Mouse (Mus musculus) midbrain, embryonic 14.5 days (tissue): ENCODE results near the gene Eif3i. TPM values are rescaled to one million over a fixed set of nuclear protein-coding genes. Genes with fewer than 3 reads are reported as not detected.

Source experiments
- ATAC-seq: fragments of 200-750 bp; cut with Nextera tagmentation; 2 replicates; pipeline ENCODE4 v1.8.0; 2017; ENCODE audit warnings: moderate number of reproducible peaks, moderate library complexity; ENCODE audit not compliant: low FRiP score, low TSS enrichment
- DNase-seq: peaks from one replicate; pipeline ENCODE4 v3.0.0-alpha.2; 2015
- H3K27ac ChIP-seq: fragments of 300-500 bp; sonication (generic); replicated peaks from 2 replicates; pipeline ENCODE4 v1.5.1; 2014; ENCODE audit warnings: mild to moderate bottlenecking, low read depth, low read length, moderate library complexity
- H3K27me3 ChIP-seq: fragments of 300-500 bp; sonication (generic); 2 replicates; pipeline ENCODE4 v1.6.1; 2014; ENCODE audit warnings: low read length, control low read depth, mixed read lengths; ENCODE audit not compliant: control insufficient read depth, insufficient read depth
- H3K36me3 ChIP-seq: fragments of 300-500 bp; sonication (generic); 2 replicates; pipeline ENCODE4 v1.6.1; 2014; ENCODE audit warnings: low read length, control low read depth; ENCODE audit not compliant: control insufficient read depth, insufficient read depth
- H3K4me1 ChIP-seq: fragments of 300-500 bp; sonication (generic); 2 replicates; pipeline ENCODE4 v1.6.1; 2014; ENCODE audit warnings: mild to moderate bottlenecking, antibody characterized with exemption, low read length, control low read depth; ENCODE audit not compliant: control insufficient read depth, insufficient read depth
- H3K4me2 ChIP-seq: fragments of 300-500 bp; sonication (generic); 2 replicates; pipeline ENCODE4 v1.6.1; 2014; ENCODE audit warnings: mild to moderate bottlenecking, low read length, moderate library complexity
- H3K4me3 ChIP-seq: fragments of 300-500 bp; sonication (generic); replicated peaks from 2 replicates; pipeline ENCODE4 v1.5.1; 2014; ENCODE audit warnings: low read depth, low read length
- H3K9ac ChIP-seq: fragments of 300-500 bp; sonication (generic); replicated peaks from 2 replicates; pipeline ENCODE4 v1.6.1; 2014; ENCODE audit warnings: mild to moderate bottlenecking, low read length, moderate library complexity
- H3K9me3 ChIP-seq: fragments of 300-500 bp; sonication (generic); 2 replicates; pipeline ENCODE4 v1.6.1; 2016; ENCODE audit warnings: low read length, control low read depth, mixed read lengths; ENCODE audit not compliant: control insufficient read depth
- WGBS: fragments of 180-500 bp; shearing (Covaris S2); extraction: QIAGEN DNeasy Blood & Tissue Kit; methylation state at CpG from one replicate; pipeline ENCODE4 v1.1.7; 2014; 5-methylcytosine and 5-hydroxymethylcytosine counted together
- polyA plus RNA-seq: library from polyadenylated mRNA; unstranded; fragments of >200 nt; fragmentation: Nextera tagmentation; extraction: Ambion mirVana; gene quantifications from 2 replicates; pipeline ENCODE4 v1.2.1, GENCODE M21; 2014

Eif3i gene
- polyA plus RNA-seq, 1 experiment from 2014 or later = 232 TPM

DNA sequence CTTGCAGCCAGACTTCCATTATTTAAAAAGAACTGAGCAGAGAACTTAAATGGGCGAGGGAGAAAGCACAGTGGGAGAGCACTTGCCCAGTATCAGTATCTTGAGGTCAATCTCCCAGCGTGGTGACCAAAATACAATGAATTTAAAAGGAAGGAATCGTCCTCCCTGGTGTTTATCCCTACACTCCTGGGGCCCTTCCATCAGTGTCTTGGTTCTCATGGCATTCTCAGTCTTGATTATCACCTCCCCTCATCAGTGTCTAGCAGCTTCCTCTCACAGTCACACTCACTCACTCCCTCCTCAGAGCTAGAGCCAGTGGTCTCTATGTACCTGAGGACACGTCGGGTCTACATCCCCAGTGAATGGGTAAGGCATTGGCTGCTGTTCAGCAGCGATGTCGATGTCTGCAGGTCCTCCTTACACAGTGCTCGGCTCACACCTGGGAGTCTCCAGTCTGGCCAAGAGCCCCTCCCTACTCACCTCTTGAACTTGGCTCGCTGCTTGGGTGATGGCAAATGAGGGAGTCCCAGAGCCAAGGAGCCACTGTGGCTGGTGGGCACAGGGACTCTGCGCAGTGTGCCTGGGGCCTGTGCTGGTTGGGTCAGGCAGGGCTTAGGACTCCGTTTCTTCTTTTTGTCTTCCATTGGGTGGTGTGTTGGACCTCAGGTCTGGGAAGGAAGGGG lies 21.8 kb upstream of the Eif3i start:
- ATAC-seq (no peak), DNase-seq (no peak)
- peak overlapping the region; percentile 94 for H3K27ac ChIP-seq
- H3K36me3 ChIP-seq = peaks cover 17% of the 10 kb centered on the region
- peaks cover 39% of the 10 kb centered on the region for H3K4me1 ChIP-seq
- H3K9ac ChIP-seq = peak overlapping the region; percentile 73
- H3K27me3 ChIP-seq = no peaks in the 10 kb centered on the region
- H3K4me3 ChIP-seq = peak overlapping the region; percentile 65
- WGBS = 76% methylated on average over 11 of the region's 11 CpGs
- no peaks in the 10 kb centered on the region for H3K9me3 ChIP-seq
- peak overlapping the region; percentile 70 for H3K4me2 ChIP-seq

GRCm38 (mm10) chr4:129621283-129621841 lies 20.9 kb upstream of the Eif3i start:
- ATAC-seq = no peak
- no peaks in the 10 kb centered on the region for H3K9me3 ChIP-seq
- H3K36me3 ChIP-seq = peaks cover 15% of the 10 kb centered on the region
- no peak for DNase-seq
- no peaks in the 10 kb centered on the region for H3K27me3 ChIP-seq
- H3K9ac ChIP-seq = peak overlapping the region; percentile 9; the same call in 1 of the 2 replicates
- H3K27ac ChIP-seq = no peak overlapping the region
- H3K4me2 ChIP-seq = 0 out of 2 replicates have a peak overlapping the region, but pooled peaks have one; percentile 2
- WGBS = 86% methylated on average over 8 of the region's 8 CpGs
- H3K4me1 ChIP-seq = peaks cover 39% of the 10 kb centered on the region
- H3K4me3 ChIP-seq = no peak overlapping the region

DNA sequence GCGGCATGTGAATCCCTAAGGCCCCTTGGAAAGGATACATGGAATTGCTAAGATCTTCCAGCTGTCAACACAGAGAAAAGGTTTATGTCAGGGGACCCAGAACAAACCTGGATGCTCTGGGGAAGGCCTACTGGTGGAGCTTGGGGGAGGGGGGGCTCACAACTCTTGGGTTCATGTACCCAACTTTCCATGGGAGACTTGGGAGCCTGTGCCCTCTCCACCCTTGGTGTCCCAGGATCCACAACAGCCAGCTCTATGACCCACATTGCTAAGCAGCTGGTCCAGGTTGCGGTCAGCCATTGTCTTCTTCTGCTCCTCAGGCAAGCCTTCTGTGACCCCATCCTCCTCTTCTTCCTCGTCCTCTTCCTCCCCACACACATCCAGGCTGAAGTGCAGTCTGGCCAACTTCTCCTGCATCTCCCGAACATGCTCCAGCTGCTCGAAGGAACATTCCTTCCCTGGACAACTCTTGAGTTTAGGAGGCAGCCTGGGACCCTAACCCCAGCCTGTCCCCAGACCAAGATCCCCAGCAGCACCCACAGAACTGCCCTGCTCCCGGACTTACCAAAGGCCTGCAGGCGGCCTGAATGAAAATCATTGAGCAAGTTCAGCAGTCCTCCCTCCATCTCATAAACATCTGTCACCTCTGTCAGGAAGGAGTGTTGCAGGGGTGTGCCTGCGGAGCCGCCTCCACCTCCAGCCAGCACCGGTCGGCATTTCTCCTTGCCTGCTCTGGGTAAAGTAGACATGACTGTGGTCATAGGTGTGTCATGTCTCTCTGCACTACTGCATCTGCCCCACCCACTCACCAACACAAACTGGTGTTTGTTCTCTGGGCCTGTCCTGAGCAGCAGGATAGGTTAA lies 20.2 kb upstream of the Eif3i start:
- DNase-seq = no peak
- Histone ChIP-seq H3K9me3 (no peaks in the 10 kb centered on the region), H3K9ac (peak overlapping the region; percentile 9; the same call in 1 of the 2 replicates), H3K27me3 (no peaks in the 10 kb centered on the region), H3K4me1 (peaks cover 37% of the 10 kb centered on the region), H3K36me3 (peaks cover 15% of the 10 kb centered on the region), H3K4me3 (no peak overlapping the region), H3K4me2 (0 out of 2 replicates have a peak overlapping the region, but pooled peaks have one; percentile 2), H3K27ac (no peak overlapping the region; the same call in 1 of the 2 replicates)
- ATAC-seq = no peak
- 91% methylated on average over 11 of the region's 11 CpGs for WGBS

GRCm38 (mm10) chr4:129618786-129619691 lies 18.6 kb upstream of the Eif3i start, which contains the start of gene Iqcc:
Iqcc (minus strand) TSS chr4:129619099.
- H3K27me3 ChIP-seq = no peaks in the 10 kb centered on the region
- peak within 1 kb of the TSS; percentile 58 for H3K4me3 ChIP-seq
- no peaks in the 10 kb centered on the region for H3K9me3 ChIP-seq
- peak within 1 kb of the TSS; percentile 82 for H3K9ac ChIP-seq
- DNase-seq = peak; percentile 98
- peak within 1 kb of the TSS; percentile 81 for H3K4me2 ChIP-seq
- peaks cover 25% of the 10 kb centered on the region for H3K4me1 ChIP-seq
- peak within 1 kb of the TSS; percentile 91 for H3K27ac ChIP-seq
- peak; percentile 91 for ATAC-seq
- 4% methylated on average over 43 of the region's 44 CpGs for WGBS
- peaks cover 14% of the 10 kb centered on the region; the same call in 1 of the 2 replicates for H3K36me3 ChIP-seq

- DNase-seq (no peak), ATAC-seq (no peak)
- 97% methylated on average over 5 of the region's 5 CpGs for WGBS
- Histone ChIP-seq H3K27me3 (no peaks in the 10 kb centered on the region), H3K4me2 (peak overlapping the region; percentile 81), H3K9ac (no peak overlapping the region), H3K9me3 (no peaks in the 10 kb centered on the region), H3K4me1 (peaks cover 25% of the 10 kb centered on the region), H3K27ac (peak overlapping the region; percentile 91; the same call in 1 of the 2 replicates), H3K4me3 (peak overlapping the region; percentile 58), H3K36me3 (peaks cover 14% of the 10 kb centered on the region; the same call in 1 of the 2 replicates)
Measured at GRCm38 (mm10) chr4:129618031-129618430, 17.6 kb upstream of the Eif3i start.

- Histone ChIP-seq H3K4me3 (no peak overlapping the region), H3K27me3 (no peaks in the 10 kb centered on the region), H3K4me2 (no peak overlapping the region), H3K4me1 (peaks cover 16% of the 10 kb centered on the region), H3K9me3 (no peaks in the 10 kb centered on the region), H3K36me3 (peaks cover 14% of the 10 kb centered on the region; the same call in 1 of the 2 replicates), H3K27ac (no peak overlapping the region), H3K9ac (no peak overlapping the region)
- DNase-seq (no peak), ATAC-seq (no peak)
- 94% methylated on average over 7 of the region's 7 CpGs for WGBS
Measured at GRCm38 (mm10) chr4:129617121-129617641, 16.7 kb upstream of the Eif3i start.

DNA sequence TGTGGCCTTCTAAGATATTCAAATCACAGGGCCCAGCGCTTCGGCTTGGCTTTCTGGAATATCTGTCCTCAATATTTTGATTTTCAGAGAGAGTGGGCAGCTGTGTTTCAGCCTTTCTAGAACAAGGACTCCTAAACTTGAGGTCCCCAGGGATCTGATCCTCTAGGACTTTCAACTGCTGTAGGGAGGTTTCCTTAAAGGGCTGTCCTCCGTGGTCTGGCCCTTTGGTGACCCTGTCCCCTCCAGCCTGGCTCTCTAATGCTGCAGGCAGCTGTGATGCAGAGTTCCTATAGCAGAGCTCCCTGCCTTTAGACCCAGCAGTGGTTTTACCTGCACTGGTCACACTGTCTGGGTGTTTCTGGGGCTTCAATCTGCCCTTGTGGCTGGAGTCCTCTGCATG lies 16.2 kb upstream of the Eif3i start:
- Histone ChIP-seq H3K27me3 (no peaks in the 10 kb centered on the region), H3K4me1 (peaks cover 11% of the 10 kb centered on the region), H3K9ac (no peak overlapping the region), H3K36me3 (peaks cover 14% of the 10 kb centered on the region; the same call in 1 of the 2 replicates), H3K4me2 (no peak overlapping the region), H3K9me3 (no peaks in the 10 kb centered on the region), H3K27ac (no peak overlapping the region), H3K4me3 (no peak overlapping the region)
- no peak for DNase-seq
- 93% methylated on average over 3 of the region's 3 CpGs for WGBS
- no peak for ATAC-seq
